Mouse (Mus musculus) frontal cortex, postnatal 25 days (tissue): ENCODE measurements around the gene Polr3k.
A peak's percentile ranks its signal among the peaks of the same experiment; 100 is the strongest.

Source experiments
- DNase-seq, 2 experiments: peaks; one replicate each; pipeline ENCODE4 v3.0.0; 2022; ENCODE audit warnings: low spot score in 2 of 2

The Polr3k gene

DNA sequence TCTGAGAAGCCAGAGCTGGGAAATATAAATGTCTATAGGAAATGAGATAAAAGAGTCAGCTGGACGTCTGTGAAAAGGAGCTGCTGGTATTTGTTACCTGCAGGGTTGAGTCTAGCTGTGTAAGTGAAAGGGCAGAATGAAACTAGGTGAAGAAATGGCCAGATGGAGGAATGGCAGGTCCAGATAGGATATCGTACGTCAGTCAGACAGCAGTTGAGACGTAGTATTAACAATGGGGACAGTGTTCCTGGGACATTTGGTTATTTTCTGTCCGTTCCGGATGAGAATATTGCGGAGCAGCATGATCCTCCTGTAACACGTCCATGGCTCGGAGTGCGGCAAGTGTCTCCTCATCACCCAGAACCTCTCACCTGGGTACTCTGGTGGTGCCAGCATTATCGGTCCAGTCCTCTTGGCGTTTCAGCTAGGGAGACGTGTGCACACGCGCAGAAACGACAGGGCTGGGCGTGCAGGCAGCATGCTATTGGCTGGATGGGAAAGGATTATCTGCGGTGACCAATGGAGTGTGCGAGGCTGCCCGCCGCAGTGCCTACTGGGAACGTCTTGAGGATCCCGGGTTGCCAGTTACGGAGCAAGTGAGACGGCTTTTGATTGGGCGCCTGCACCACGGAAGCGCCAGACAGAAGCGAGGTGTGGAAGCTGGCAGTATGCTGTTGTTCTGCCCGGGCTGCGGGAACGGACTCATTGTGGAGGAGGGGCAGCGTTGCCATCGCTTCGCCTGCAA is at the start of gene Polr3k:
Polr3k (plus strand) TSS at position 547 of the 745 bp plus-strand sequence.
- peak; percentile 91 to 95 for DNase-seq

DNA sequence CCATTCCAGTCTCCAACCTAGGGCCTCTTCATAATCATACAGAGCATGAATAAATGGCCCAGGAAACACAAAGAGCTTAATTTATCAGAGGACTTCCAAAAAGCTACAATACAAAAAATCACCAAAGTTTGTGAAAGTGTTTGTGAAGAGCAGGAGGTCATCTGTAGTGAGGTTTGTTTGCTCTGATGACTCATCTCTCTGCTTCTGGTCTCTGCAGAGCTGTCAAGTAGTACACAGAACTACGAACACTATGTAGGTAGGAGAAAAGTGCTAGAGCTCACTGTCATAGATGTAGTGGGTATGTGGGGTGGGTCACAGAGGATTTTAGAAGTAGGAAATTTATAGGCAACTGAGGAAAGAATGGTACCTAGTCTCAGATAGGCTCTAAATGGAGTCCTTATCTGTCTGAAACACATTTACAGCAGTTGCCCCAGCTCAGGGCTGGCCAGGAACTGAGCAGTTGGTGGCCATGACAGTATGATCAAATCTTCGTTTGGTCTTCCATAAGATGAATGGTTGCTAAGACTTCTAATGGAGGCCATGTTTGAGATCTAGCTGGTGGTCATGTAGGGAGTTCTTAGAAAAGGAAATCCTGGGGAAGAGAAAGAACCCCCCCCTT is 35.0 kb upstream of the Polr3k start:
- DNase-seq = no peak

DNA sequence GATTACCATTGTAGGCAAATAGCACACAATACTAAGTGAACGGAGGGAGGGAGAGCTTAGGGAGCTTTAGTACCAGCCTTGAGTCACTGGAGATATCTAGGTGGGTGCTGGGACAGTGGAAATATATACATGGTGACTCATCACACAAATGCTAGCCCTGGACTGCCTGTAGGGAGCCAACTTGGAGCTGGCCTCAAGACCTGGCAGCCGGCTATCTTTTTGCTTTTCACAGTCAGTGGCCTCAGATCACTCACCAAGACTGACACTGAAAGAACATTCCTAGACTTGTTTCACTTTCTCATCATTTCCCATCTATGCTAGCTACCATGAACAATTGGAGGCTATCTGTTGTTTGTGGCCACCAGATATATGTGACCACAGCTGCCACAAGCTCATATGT is 31.4 kb upstream of the Polr3k start:
- no peak for DNase-seq

DNA sequence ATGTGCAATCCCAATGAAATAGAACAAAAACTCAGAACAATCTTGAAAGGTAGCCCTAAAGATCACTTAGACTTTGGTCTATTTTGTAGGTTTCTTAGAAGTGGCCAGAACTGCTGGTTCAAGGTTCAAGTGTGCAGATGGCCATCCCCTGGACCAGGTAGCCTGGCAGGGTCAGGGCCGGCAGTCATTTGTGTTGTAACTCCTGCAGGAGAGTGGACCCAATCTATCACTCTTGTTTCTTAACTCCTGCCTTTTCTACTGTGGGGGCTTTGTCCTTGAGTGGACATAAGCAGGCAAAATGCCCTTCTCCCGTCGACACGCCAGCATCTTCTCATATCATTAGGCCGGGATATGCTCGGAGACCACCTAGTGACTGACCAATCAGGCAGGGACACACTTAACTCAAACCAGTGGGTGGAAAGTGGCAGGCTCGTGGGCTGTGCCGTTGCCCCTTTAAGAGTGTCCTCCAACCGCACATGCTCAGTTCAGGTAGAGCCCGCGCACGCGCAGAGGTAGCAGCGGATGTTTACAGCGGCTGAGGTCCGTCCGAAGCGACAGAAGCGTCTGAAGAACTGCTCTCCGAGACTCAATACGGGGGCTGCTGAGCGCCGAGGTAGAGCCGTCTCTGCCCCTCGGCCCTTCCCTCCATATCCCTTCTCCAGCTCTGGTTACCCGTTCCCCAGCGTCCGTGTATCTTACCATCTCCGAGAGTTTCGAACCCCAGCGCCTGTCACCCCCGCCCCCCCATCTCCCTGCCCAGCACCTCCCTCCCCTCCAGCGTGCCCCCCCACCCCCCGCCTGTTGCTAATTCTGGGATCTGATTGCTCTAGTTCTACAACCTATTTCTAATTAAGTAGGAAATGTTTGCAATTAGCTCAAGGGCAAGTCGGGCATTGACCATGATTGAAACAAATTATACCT is 26.5 kb upstream of the Polr3k start, which contains the start of gene Pcmtd2:
Pcmtd2 (plus strand) TSS at position 483 of the 921 bp plus-strand sequence.
- DNase-seq = peak; percentile 87 to 91

DNA sequence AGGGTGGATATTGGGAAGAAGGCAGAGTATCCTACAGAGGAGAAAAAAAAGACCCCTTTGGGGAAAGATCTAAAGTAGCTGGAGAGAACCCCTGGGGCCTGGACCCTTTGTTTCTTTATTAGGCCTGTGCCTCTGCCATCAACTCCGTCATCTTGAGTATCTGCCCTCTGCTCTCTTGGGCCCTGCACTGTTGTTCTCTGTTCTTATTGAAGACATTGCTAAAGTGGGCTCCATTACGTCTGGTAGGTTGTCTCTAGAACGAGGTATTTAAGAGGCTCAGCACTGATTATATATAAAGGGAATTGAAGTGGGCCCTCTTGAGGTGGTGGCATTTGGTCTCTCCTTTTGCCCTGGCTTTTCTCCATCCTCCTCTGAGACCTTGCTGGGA is 25.9 kb upstream of the Polr3k start:
- no peak for DNase-seq

DNA sequence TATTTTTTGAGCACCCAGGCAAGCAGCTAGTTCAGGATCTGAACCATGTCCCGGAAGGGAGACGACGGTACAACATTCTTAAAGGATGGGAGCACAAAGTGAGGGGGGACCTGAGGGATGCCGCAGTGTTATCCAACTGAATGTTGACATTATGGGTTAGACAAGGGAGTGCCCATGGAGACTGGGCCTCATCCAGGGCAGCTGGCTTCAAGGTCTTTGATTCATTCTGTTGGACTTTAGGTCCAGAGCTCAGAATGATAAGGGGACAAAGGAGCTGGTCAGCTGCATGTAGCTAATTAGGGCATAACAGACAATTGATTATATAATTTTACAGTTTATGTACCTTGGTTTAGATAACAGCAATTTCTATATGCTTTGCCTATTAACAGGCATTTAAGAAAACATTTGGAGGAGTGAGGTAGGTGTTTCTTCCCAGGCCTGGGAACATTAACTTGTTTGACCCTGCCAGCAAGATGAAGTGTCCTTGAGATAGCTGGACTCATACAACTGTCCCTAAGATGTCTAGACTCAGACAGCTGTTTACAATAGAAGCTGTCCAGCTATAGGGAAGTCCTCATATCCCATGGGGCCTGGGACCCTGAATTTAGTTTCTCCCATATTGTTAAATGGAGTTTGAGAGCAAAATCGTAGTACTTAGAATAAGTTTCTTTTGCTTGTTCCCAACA is 18.3 kb upstream of the Polr3k start:
- DNase-seq = no peak

DNA sequence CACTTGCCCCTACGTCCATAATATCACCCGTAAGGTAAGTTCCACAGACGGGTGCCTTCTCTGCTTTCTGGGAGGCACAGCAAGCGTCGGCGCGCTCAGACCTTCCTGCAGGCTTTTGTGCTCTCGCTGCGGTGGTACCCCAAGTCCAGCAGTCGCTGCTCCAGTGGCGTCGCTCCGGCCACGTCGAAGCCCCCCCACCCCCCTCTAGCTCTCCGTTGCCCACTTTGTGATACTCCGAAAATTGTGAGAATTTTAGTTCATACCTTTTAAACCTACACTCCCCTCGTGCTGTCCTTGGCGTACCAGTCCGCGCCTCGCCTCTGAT is 361 bp downstream of the Polr3k start:
- no peak for DNase-seq

DNA sequence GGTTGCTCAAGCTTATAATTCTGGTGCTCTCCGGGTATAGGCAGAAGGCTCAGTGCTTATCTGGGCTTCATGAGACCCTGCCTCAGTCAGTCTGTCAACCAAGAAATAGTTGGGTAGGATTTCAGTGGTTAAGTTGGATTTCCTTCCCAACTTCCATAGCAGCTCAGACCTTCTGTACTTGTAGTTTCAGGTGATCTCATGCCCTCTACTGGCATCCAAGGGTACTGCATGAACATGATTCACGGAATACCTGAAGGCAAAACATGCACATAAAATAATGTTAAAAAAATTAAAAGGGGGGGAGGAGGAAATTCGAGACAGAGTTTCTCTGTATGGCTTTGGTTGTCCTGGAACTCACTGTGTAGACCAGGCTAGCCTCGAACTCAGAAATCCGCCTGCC is 2.8 kb downstream of the Polr3k start:
- DNase-seq = peak; percentile 58 to 76

DNA sequence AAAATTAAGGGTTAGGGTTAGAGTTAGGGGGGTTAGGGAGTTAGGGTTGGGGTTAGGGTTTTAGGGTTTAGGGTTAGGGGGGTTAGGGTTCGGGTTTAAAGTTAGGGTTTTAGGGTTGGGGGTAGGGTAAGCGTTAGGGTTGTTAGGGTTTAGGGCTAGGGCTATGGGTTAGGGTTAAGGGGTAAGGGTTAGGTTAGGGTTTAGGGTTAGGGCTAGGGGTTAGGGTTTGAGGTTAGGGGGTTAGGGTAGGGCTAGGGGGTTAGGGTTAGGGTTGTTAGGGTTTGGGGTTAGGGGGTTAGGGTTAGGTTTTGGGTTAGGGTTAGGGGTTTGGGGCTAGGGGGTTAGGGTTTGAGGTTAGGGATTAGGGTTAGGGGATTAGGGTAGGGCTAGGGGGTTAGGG is 6.9 kb downstream of the Polr3k start:
- no peak for DNase-seq

DNA sequence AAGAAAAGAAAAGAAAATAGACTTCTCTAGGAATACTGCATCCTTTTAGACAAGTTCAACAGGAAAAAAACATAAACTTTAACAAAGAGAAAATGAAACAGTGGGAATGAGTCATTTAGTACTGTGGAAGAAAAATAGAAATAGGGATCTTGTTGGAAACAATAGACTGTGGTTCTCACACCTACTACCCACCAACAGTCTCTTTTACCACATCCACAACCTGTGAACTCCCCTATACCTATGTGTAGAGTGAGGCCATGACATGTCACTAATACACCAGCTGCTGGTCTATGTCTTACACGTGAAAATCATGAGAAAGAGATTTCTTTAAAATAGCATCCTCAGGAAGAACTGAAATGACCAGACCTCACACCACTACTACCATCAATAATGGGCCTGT is 14.8 kb downstream of the Polr3k start:
- no peak for DNase-seq

DNA sequence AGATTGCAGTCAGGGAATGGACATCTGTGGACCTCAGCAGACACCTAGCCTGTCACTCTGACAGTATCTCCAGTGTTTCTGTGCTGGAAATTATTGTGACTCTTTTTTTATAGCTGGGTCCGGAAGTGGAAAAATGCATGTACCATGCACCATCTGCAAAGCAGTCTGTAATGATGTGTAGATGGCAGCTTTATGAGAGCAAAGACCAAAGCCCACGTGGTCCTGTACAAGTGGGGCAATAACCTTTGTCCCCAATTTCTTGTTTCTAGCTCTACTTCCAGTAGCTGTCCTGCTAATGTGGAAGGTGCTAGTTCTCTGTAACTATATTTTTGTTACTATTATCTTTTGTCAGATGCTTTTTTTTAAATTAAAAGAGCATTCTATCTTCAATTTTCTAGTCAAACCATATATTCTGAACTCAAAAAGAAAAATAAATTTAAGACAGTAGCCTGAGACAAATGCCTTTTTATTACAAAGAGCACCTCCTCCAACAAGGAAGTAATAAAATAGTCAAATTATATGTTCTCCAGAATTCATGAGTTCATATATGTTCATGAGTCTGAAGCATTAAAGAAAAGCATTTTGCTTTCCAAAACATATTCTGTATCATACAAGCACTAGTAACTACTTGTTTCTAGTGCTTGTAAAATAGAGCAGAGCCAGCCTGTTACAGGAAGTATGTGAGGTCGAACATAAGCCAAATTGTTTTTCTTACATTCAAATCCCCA is 19.0 kb downstream of the Polr3k start:
- DNase-seq = no peak

DNA sequence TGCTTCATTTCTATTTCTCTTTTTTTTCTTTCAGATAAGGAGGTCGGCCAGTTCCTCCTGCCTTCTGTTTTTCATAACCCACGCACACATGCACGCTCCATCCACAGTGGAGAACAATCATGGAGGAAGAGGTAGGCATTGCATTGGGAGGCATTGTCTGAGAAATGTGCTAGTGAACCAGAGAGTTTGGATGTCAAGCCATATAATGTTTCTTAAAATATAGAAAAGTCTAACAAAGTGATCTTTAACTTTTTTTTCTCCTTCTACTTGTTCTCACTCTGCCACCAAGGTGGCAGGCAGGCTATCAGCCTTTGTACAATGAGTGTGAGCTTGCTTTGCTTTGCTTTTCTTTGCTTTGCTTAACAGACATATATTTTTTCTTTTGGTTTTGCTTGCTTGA is 53.7 kb downstream of the Polr3k start:
- no peak for DNase-seq

DNA sequence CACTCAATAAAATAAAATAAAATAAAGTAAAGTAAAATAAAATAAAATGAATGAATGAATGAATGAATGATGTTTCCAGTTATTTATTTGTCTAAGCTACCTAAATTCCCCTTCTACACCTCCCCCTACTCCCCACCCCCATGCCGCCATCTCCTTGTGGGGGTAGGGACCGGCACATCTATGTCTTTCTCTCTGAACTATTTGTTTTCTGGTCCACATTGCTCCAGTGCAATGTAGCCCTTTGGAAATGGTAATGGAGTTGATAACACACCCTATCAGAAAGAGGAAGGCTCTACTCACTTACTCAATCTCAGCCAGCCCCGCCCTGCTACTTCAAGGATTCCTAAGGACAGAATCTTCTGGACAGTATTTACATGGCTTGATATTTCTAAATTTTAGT is 54.4 kb downstream of the Polr3k start:
- no peak for DNase-seq
